Mouse (Mus musculus): ENCODE data around the gene Aldh5a1. TPM values are rescaled to one million over a fixed set of nuclear protein-coding genes. Genes with fewer than 3 reads are reported as not detected.

The Aldh5a1 gene
- polyA plus RNA-seq, 1 experiment from 2014 or later: 5.3 TPM

GRCm38 (mm10) chr13:24868233-24868632 lies 69.2 kb downstream of the Aldh5a1 start:
- ATAC-seq (ENCODE audit: insufficient number of reproducible peaks, low FRiP score, low TSS enrichment, low read depth) (no peak), DNase-seq (ENCODE audit: low spot score) (no peak)
- Histone ChIP-seq H3K4me2 (ENCODE audit: low read depth, severe bottlenecking) (no peak overlapping the region), H3K27me3 (ENCODE audit: control insufficient read depth, insufficient read depth, low read length) (no peaks in the 10 kb centered on the region), H3K9ac (ENCODE audit: low read length) (no peak overlapping the region), H3K9me3 (ENCODE audit: control insufficient read depth, low read length) (no peaks in the 10 kb centered on the region), H3K36me3 (ENCODE audit: control insufficient read depth, insufficient read depth, low read length) (no peaks in the 10 kb centered on the region), H3K4me1 (ENCODE audit: control insufficient read depth, insufficient read depth, low read length) (no peaks in the 10 kb centered on the region), H3K27ac (replicated peaks; ENCODE audit: low read depth, low read length) (no peak overlapping the region), H3K4me3 (ENCODE audit: low read depth, low read length) (no peak overlapping the region)
- WGBS: 90% methylated on average over 7 of the region's 7 CpGs

GRCm38 (mm10) chr13:24867789-24868188 lies 69.7 kb downstream of the Aldh5a1 start:
- WGBS: 89% methylated on average over 10 of the region's 10 CpGs
- DNase-seq (ENCODE audit: low spot score) (no peak), ATAC-seq (ENCODE audit: insufficient number of reproducible peaks, low FRiP score, low TSS enrichment, low read depth) (no peak)
- Histone ChIP-seq H3K36me3 (ENCODE audit: control insufficient read depth, insufficient read depth, low read length) (no peaks in the 10 kb centered on the region), H3K27me3 (ENCODE audit: control insufficient read depth, insufficient read depth, low read length) (no peaks in the 10 kb centered on the region), H3K9me3 (ENCODE audit: control insufficient read depth, low read length) (no peaks in the 10 kb centered on the region), H3K9ac (ENCODE audit: low read length) (no peak overlapping the region), H3K4me3 (ENCODE audit: low read depth, low read length) (no peak overlapping the region), H3K4me2 (ENCODE audit: low read depth, severe bottlenecking) (no peak overlapping the region), H3K4me1 (ENCODE audit: control insufficient read depth, insufficient read depth, low read length) (no peaks in the 10 kb centered on the region), H3K27ac (replicated peaks; ENCODE audit: low read depth, low read length) (no peak overlapping the region)

GRCm38 (mm10) chr13:24866430-24867402 lies 70.7 kb downstream of the Aldh5a1 start:
- 84% methylated on average over 9 of the region's 9 CpGs for whole genome bisulfite sequencing

GRCm38 (mm10) chr13:24862520-24862919 lies 74.9 kb downstream of the Aldh5a1 start:
- Histone ChIP-seq H3K9ac (ENCODE audit: low read length) (no peak overlapping the region), H3K4me2 (ENCODE audit: low read depth, severe bottlenecking) (no peak overlapping the region), H3K27ac (replicated peaks; ENCODE audit: low read depth, low read length) (no peak overlapping the region), H3K36me3 (ENCODE audit: control insufficient read depth, insufficient read depth, low read length) (no peaks in the 10 kb centered on the region), H3K9me3 (ENCODE audit: control insufficient read depth, low read length) (no peaks in the 10 kb centered on the region), H3K4me1 (ENCODE audit: control insufficient read depth, insufficient read depth, low read length) (0 out of 2 replicates have a peak, but pooled peaks cover 2% of the 10 kb centered on the region), H3K27me3 (ENCODE audit: control insufficient read depth, insufficient read depth, low read length) (no peaks in the 10 kb centered on the region), H3K4me3 (ENCODE audit: low read depth, low read length) (no peak overlapping the region)
- DNase-seq (ENCODE audit: low spot score) (peak; percentile 49), ATAC-seq (ENCODE audit: insufficient number of reproducible peaks, low FRiP score, low TSS enrichment, low read depth) (no peak)
- WGBS: 68% methylated on average over 7 of the region's 7 CpGs

More at GRCm38 (mm10) chr13:24866430-24867402, 70.7 kb downstream of the Aldh5a1 start:
- no peaks in the 10 kb centered on the region for H3K9me3 ChIP-seq (ENCODE audit: control insufficient read depth, low read length)
- DNase-seq (ENCODE audit: low spot score) (no peak), ATAC-seq (ENCODE audit: insufficient number of reproducible peaks, low FRiP score, low TSS enrichment, low read depth) (no peak)
- no peak overlapping the region for H3K9ac ChIP-seq (ENCODE audit: low read length)
- no peaks in the 10 kb centered on the region for H3K27me3 ChIP-seq (ENCODE audit: control insufficient read depth, insufficient read depth, low read length)
- H3K27ac ChIP-seq (replicated peaks; ENCODE audit: low read depth, low read length): no peak overlapping the region
- H3K4me1 ChIP-seq (ENCODE audit: control insufficient read depth, insufficient read depth, low read length): no peaks in the 10 kb centered on the region
- H3K36me3 ChIP-seq (ENCODE audit: control insufficient read depth, insufficient read depth, low read length): no peaks in the 10 kb centered on the region
- no peak overlapping the region for H3K4me3 ChIP-seq (ENCODE audit: low read depth, low read length)
- H3K4me2 ChIP-seq (ENCODE audit: low read depth, severe bottlenecking): no peak overlapping the region

GRCm38 (mm10) chr13:24862021-24862420 lies 75.4 kb downstream of the Aldh5a1 start:
- no peak for ATAC-seq (ENCODE audit: insufficient number of reproducible peaks, low FRiP score, low TSS enrichment, low read depth)
- no peak overlapping the region for H3K9ac ChIP-seq (ENCODE audit: low read length)
- DNase-seq (ENCODE audit: low spot score): no peak
- no peak overlapping the region for H3K27ac ChIP-seq (replicated peaks; ENCODE audit: low read depth, low read length)
- H3K4me1 ChIP-seq (ENCODE audit: control insufficient read depth, insufficient read depth, low read length): 0 out of 2 replicates have a peak, but pooled peaks cover 2% of the 10 kb centered on the region
- 80% methylated on average over 7 of the region's 7 CpGs for WGBS
- no peaks in the 10 kb centered on the region for H3K27me3 ChIP-seq (ENCODE audit: control insufficient read depth, insufficient read depth, low read length)
- H3K36me3 ChIP-seq (ENCODE audit: control insufficient read depth, insufficient read depth, low read length): no peaks in the 10 kb centered on the region
- no peaks in the 10 kb centered on the region for H3K9me3 ChIP-seq (ENCODE audit: control insufficient read depth, low read length)
- no peak overlapping the region for H3K4me2 ChIP-seq (ENCODE audit: low read depth, severe bottlenecking)
- H3K4me3 ChIP-seq (ENCODE audit: low read depth, low read length): no peak overlapping the region

GRCm38 (mm10) chr13:24861084-24861483 lies 76.4 kb downstream of the Aldh5a1 start:
- no peak for DNase-seq (ENCODE audit: low spot score)
- no peak overlapping the region for H3K4me3 ChIP-seq (ENCODE audit: low read depth, low read length)
- no peak overlapping the region for H3K27ac ChIP-seq (replicated peaks; ENCODE audit: low read depth, low read length)
- H3K4me2 ChIP-seq (ENCODE audit: low read depth, severe bottlenecking): no peak overlapping the region
- H3K4me1 ChIP-seq (ENCODE audit: control insufficient read depth, insufficient read depth, low read length): 0 out of 2 replicates have a peak, but pooled peaks cover 2% of the 10 kb centered on the region
- H3K9me3 ChIP-seq (ENCODE audit: control insufficient read depth, low read length): no peaks in the 10 kb centered on the region
- H3K27me3 ChIP-seq (ENCODE audit: control insufficient read depth, insufficient read depth, low read length): no peaks in the 10 kb centered on the region
- H3K9ac ChIP-seq (ENCODE audit: low read length): no peak overlapping the region
- H3K36me3 ChIP-seq (ENCODE audit: control insufficient read depth, insufficient read depth, low read length): no peaks in the 10 kb centered on the region
- no peak for ATAC-seq (ENCODE audit: insufficient number of reproducible peaks, low FRiP score, low TSS enrichment, low read depth)
- WGBS: 53% methylated on average over 12 of the region's 12 CpGs

GRCm38 (mm10) chr13:24859115-24859514 lies 78.3 kb downstream of the Aldh5a1 start:
- Histone ChIP-seq H3K4me2 (ENCODE audit: low read depth, severe bottlenecking) (no peak overlapping the region), H3K9me3 (ENCODE audit: control insufficient read depth, low read length) (no peaks in the 10 kb centered on the region), H3K9ac (ENCODE audit: low read length) (no peak overlapping the region), H3K27ac (replicated peaks; ENCODE audit: low read depth, low read length) (no peak overlapping the region), H3K4me1 (ENCODE audit: control insufficient read depth, insufficient read depth, low read length) (0 out of 2 replicates have a peak, but pooled peaks cover 2% of the 10 kb centered on the region), H3K4me3 (ENCODE audit: low read depth, low read length) (no peak overlapping the region), H3K27me3 (ENCODE audit: control insufficient read depth, insufficient read depth, low read length) (no peaks in the 10 kb centered on the region), H3K36me3 (ENCODE audit: control insufficient read depth, insufficient read depth, low read length) (no peaks in the 10 kb centered on the region)
- ATAC-seq (ENCODE audit: insufficient number of reproducible peaks, low FRiP score, low TSS enrichment, low read depth) (no peak), DNase-seq (ENCODE audit: low spot score) (no peak)
